Mouse (Mus musculus): ENCODE measurements around the gene Dek. TPM values are rescaled to one million over a fixed set of nuclear protein-coding genes. Genes with fewer than 3 reads are reported as not detected.

The Dek gene
- polyA plus RNA-seq, 1 experiment from 2014 or later = 143 TPM

GRCm38 (mm10) chr13:47121333-47121889, 15.4 kb upstream of the Dek start:
- Histone ChIP-seq H3K27me3 (replicated peaks; ENCODE audit: control insufficient read depth, insufficient read depth, low read length) (peaks cover 2% of the 10 kb centered on the region; the same call in 1 of the 2 replicates), H3K4me1 (replicated peaks; ENCODE audit: control insufficient read depth, insufficient read depth, low read length) (peaks cover 6% of the 10 kb centered on the region), H3K27ac (ENCODE audit: low read length) (no peak overlapping the region), H3K4me2 (ENCODE audit: low read length) (peak overlapping the region; percentile 92; the same call in 1 of the 2 replicates), H3K9me3 (ENCODE audit: control insufficient read depth, low read length) (no peaks in the 10 kb centered on the region), H3K36me3 (ENCODE audit: control insufficient read depth, insufficient read depth) (no peaks in the 10 kb centered on the region), H3K9ac (replicated peaks; ENCODE audit: low read depth, low read length) (no peak overlapping the region), H3K4me3 (replicated peaks; ENCODE audit: low read length) (no peak overlapping the region)
- WGBS = 29% methylated on average over 12 of the region's 12 CpGs
- ATAC-seq = no peak

- H3K27me3 ChIP-seq (replicated peaks; ENCODE audit: control insufficient read depth, insufficient read depth, low read length) = no peaks in the 10 kb centered on the region; the same call in 1 of the 2 replicates
- no peak overlapping the region for H3K4me2 ChIP-seq (ENCODE audit: low read length)
- no peaks in the 10 kb centered on the region for H3K36me3 ChIP-seq (ENCODE audit: control insufficient read depth, insufficient read depth)
- no peak overlapping the region for H3K27ac ChIP-seq (ENCODE audit: low read length)
- H3K9me3 ChIP-seq (ENCODE audit: control insufficient read depth, low read length) = no peaks in the 10 kb centered on the region
- 87% methylated on average over 3 of the region's 3 CpGs for WGBS
- H3K4me3 ChIP-seq (replicated peaks; ENCODE audit: low read length) = no peak overlapping the region
- no peak overlapping the region for H3K9ac ChIP-seq (replicated peaks; ENCODE audit: low read depth, low read length)
- no peak for ATAC-seq
- peaks cover 6% of the 10 kb centered on the region; the same call in 1 of the 2 replicates for H3K4me1 ChIP-seq (replicated peaks; ENCODE audit: control insufficient read depth, insufficient read depth, low read length)
Observed at GRCm38 (mm10) chr13:47116000-47116399, 10.0 kb upstream of the Dek start.

- Histone ChIP-seq H3K27me3 (replicated peaks; ENCODE audit: control insufficient read depth, insufficient read depth, low read length) (no peaks in the 10 kb centered on the region), H3K9ac (replicated peaks; ENCODE audit: low read depth, low read length) (no peak overlapping the region), H3K27ac (ENCODE audit: low read length) (no peak overlapping the region), H3K4me3 (replicated peaks; ENCODE audit: low read length) (no peak overlapping the region), H3K9me3 (ENCODE audit: control insufficient read depth, low read length) (no peaks in the 10 kb centered on the region), H3K36me3 (ENCODE audit: control insufficient read depth, insufficient read depth) (no peaks in the 10 kb centered on the region), H3K4me1 (replicated peaks; ENCODE audit: control insufficient read depth, insufficient read depth, low read length) (peaks cover 6% of the 10 kb centered on the region; the same call in 1 of the 2 replicates), H3K4me2 (ENCODE audit: low read length) (no peak overlapping the region)
- WGBS = 54% methylated on average over 3 of the region's 3 CpGs
- ATAC-seq = no peak
Observed at GRCm38 (mm10) chr13:47112924-47113323, 6.9 kb upstream of the Dek start.

- ATAC-seq = no peak
- WGBS = 83% methylated on average over 3 of the region's 3 CpGs
Observed at GRCm38 (mm10) chr13:47112056-47112455, 6.1 kb upstream of the Dek start.

GRCm38 (mm10) chr13:47111185-47111584, 5.2 kb upstream of the Dek start:
- Histone ChIP-seq H3K4me2 (ENCODE audit: low read length) (no peak overlapping the region), H3K4me1 (replicated peaks; ENCODE audit: control insufficient read depth, insufficient read depth, low read length) (peaks cover 9% of the 10 kb centered on the region), H3K27ac (ENCODE audit: low read length) (no peak overlapping the region), H3K9me3 (ENCODE audit: control insufficient read depth, low read length) (no peaks in the 10 kb centered on the region), H3K4me3 (replicated peaks; ENCODE audit: low read length) (no peak overlapping the region), H3K9ac (replicated peaks; ENCODE audit: low read depth, low read length) (no peak overlapping the region), H3K36me3 (ENCODE audit: control insufficient read depth, insufficient read depth) (no peaks in the 10 kb centered on the region), H3K27me3 (replicated peaks; ENCODE audit: control insufficient read depth, insufficient read depth, low read length) (no peaks in the 10 kb centered on the region)
- 77% methylated on average over 3 of the region's 3 CpGs for WGBS
- no peak for ATAC-seq

More at GRCm38 (mm10) chr13:47112056-47112455, 6.1 kb upstream of the Dek start:
- H3K4me3 ChIP-seq (replicated peaks; ENCODE audit: low read length) = no peak overlapping the region
- H3K36me3 ChIP-seq (ENCODE audit: control insufficient read depth, insufficient read depth) = no peaks in the 10 kb centered on the region
- no peak overlapping the region for H3K27ac ChIP-seq (ENCODE audit: low read length)
- H3K9me3 ChIP-seq (ENCODE audit: control insufficient read depth, low read length) = no peaks in the 10 kb centered on the region
- no peaks in the 10 kb centered on the region for H3K27me3 ChIP-seq (replicated peaks; ENCODE audit: control insufficient read depth, insufficient read depth, low read length)
- peaks cover 6% of the 10 kb centered on the region; the same call in 1 of the 2 replicates for H3K4me1 ChIP-seq (replicated peaks; ENCODE audit: control insufficient read depth, insufficient read depth, low read length)
- no peak overlapping the region for H3K4me2 ChIP-seq (ENCODE audit: low read length)
- H3K9ac ChIP-seq (replicated peaks; ENCODE audit: low read depth, low read length) = no peak overlapping the region

- ATAC-seq = no peak
- Histone ChIP-seq H3K9ac (replicated peaks; ENCODE audit: low read depth, low read length) (no peak overlapping the region), H3K36me3 (ENCODE audit: control insufficient read depth, insufficient read depth) (no peaks in the 10 kb centered on the region), H3K27me3 (replicated peaks; ENCODE audit: control insufficient read depth, insufficient read depth, low read length) (no peaks in the 10 kb centered on the region), H3K4me2 (ENCODE audit: low read length) (no peak overlapping the region), H3K4me1 (replicated peaks; ENCODE audit: control insufficient read depth, insufficient read depth, low read length) (peaks cover 15% of the 10 kb centered on the region), H3K9me3 (ENCODE audit: control insufficient read depth, low read length) (no peaks in the 10 kb centered on the region), H3K4me3 (replicated peaks; ENCODE audit: low read length) (no peak overlapping the region), H3K27ac (ENCODE audit: low read length) (no peak overlapping the region)
- WGBS = 84% methylated on average over 2 of the region's 2 CpGs
Observed at GRCm38 (mm10) chr13:47109239-47109638, 3.2 kb upstream of the Dek start.

- peak overlapping the region; percentile 85 for H3K9ac ChIP-seq (replicated peaks; ENCODE audit: low read depth, low read length)
- H3K27me3 ChIP-seq (replicated peaks; ENCODE audit: control insufficient read depth, insufficient read depth, low read length) = no peaks in the 10 kb centered on the region
- H3K36me3 ChIP-seq (ENCODE audit: control insufficient read depth, insufficient read depth) = no peaks in the 10 kb centered on the region
- ATAC-seq = peak; percentile 10
- H3K27ac ChIP-seq (ENCODE audit: low read length) = peak overlapping the region; percentile 99
- peaks cover 22% of the 10 kb centered on the region for H3K4me1 ChIP-seq (replicated peaks; ENCODE audit: control insufficient read depth, insufficient read depth, low read length)
- H3K9me3 ChIP-seq (ENCODE audit: control insufficient read depth, low read length) = no peaks in the 10 kb centered on the region
- peak overlapping the region; percentile 96 for H3K4me3 ChIP-seq (replicated peaks; ENCODE audit: low read length)
- peak overlapping the region; percentile 54 for H3K4me2 ChIP-seq (ENCODE audit: low read length)
- WGBS = under 1% methylated on average over 20 of the region's 20 CpGs
Observed at GRCm38 (mm10) chr13:47106580-47106888, 533 bp upstream of the Dek start.

GRCm38 (mm10) chr13:47104856-47105541, 1.0 kb downstream of the Dek start:
- Histone ChIP-seq H3K36me3 (ENCODE audit: control insufficient read depth, insufficient read depth) (peaks cover under 1% of the 10 kb centered on the region; the same call in 1 of the 2 replicates), H3K9me3 (ENCODE audit: control insufficient read depth, low read length) (no peaks in the 10 kb centered on the region), H3K27ac (ENCODE audit: low read length) (peak overlapping the region; percentile 99), H3K27me3 (replicated peaks; ENCODE audit: control insufficient read depth, insufficient read depth, low read length) (no peaks in the 10 kb centered on the region), H3K4me2 (ENCODE audit: low read length) (peak overlapping the region; percentile 79), H3K9ac (replicated peaks; ENCODE audit: low read depth, low read length) (peak overlapping the region; percentile 85), H3K4me3 (replicated peaks; ENCODE audit: low read length) (peak overlapping the region; percentile 96), H3K4me1 (replicated peaks; ENCODE audit: control insufficient read depth, insufficient read depth, low read length) (peaks cover 22% of the 10 kb centered on the region)
- under 1% methylated on average over 25 of the region's 25 CpGs for WGBS
- ATAC-seq = no peak

GRCm38 (mm10) chr13:47104146-47104545, 1.9 kb downstream of the Dek start:
- ATAC-seq = no peak
- Histone ChIP-seq H3K4me2 (ENCODE audit: low read length) (peak overlapping the region; percentile 79), H3K9ac (replicated peaks; ENCODE audit: low read depth, low read length) (no peak overlapping the region), H3K4me1 (replicated peaks; ENCODE audit: control insufficient read depth, insufficient read depth, low read length) (peaks cover 22% of the 10 kb centered on the region), H3K27ac (ENCODE audit: low read length) (no peak overlapping the region), H3K36me3 (ENCODE audit: control insufficient read depth, insufficient read depth) (peaks cover 3% of the 10 kb centered on the region; the same call in 1 of the 2 replicates), H3K4me3 (replicated peaks; ENCODE audit: low read length) (peak overlapping the region; percentile 96), H3K9me3 (ENCODE audit: control insufficient read depth, low read length) (no peaks in the 10 kb centered on the region), H3K27me3 (replicated peaks; ENCODE audit: control insufficient read depth, insufficient read depth, low read length) (no peaks in the 10 kb centered on the region)
- 2% methylated on average over 2 of the region's 2 CpGs for WGBS

Measured in forebrain, embryonic 16.5 days (tissue).